Mouse (Mus musculus) stomach, postnatal 0 days (tissue): Measurements from ENCODE around the gene Sema4c.

Experiments
- CTCF ChIP-seq: IDR thresholded peaks from 2 replicates; pipeline ENCODE4 v1.5.1; 2016; ENCODE audit warnings: antibody characterized with exemption, low read depth, mild to moderate bottlenecking, moderate library complexity
- EP300 ChIP-seq: optimal IDR thresholded peaks from 2 replicates; pipeline ENCODE3; 2016; ENCODE audit warnings: antibody characterized with exemption

GRCm38 (mm10) chr1:36525774-36526173, 32.4 kb downstream of the Sema4c start:
- TF ChIP-seq EP300 (no peak), CTCF (no peak)
